Mouse (Mus musculus) central nervous system, embryonic 18 days (tissue): Measurements from ENCODE around the gene Axin1. TPM values are rescaled to one million over a fixed set of nuclear protein-coding genes. Genes with fewer than 3 reads are reported as not detected.

Experiments
- polyA plus RNA-seq: library from polyadenylated mRNA; depleted of rRNA; stranded (reverse); fragments of >200 nt; gene quantifications from 2 replicates; pipeline ENCODE4 v1.2.3, GENCODE M21; 2012; rRNA removed

Axin1 gene
- polyA plus RNA-seq = 24.1 and 24.8 TPM in 2 replicates

GRCm38 (mm10) chr17:26138239-26138836 lies at the start of gene Axin1:
Gene Axin1, plus strand, starts transcription at chr17:26138688.

GRCm38 (mm10) chr17:26089905-26090632 lies 48.4 kb upstream of the Axin1 start, which contains the start of gene Decr2:
Gene Decr2, minus strand, starts transcription at chr17:26090337.

GRCm38 (mm10) chr17:26095121-26095740 lies 43.3 kb upstream of the Axin1 start, which contains the start of gene Nme4:
Gene Nme4, minus strand, starts transcription at chr17:26095602.

GRCm38 (mm10) chr17:26113181-26113948 lies 25.1 kb upstream of the Axin1 start, which contains the start of gene Tmem8:
Gene Tmem8, plus strand, starts transcription at chr17:26113299.

GRCm38 (mm10) chr17:26123267-26123684 lies 15.2 kb upstream of the Axin1 start, which contains the start of gene Mrpl28:
Gene Mrpl28, plus strand, starts transcription at chr17:26123500.

GRCm38 (mm10) chr17:26198892-26199291 lies 60.4 kb downstream of the Axin1 start, which contains the start of gene Pdia2:
Gene Pdia2, minus strand, starts transcription at chr17:26199087.

GRCm38 (mm10) chr17:26202737-26203136 lies 64.2 kb downstream of the Axin1 start, which contains the start of gene Rgs11:
Gene Rgs11, plus strand, starts transcription at chr17:26202951.

GRCm38 (mm10) chr17:26207686-26208085 lies 69.2 kb downstream of the Axin1 start, which contains the start of gene Arhgdig:
Gene Arhgdig, minus strand, starts transcription at chr17:26207786.

GRCm38 (mm10) chr17:26244101-26244841 lies 105.8 kb downstream of the Axin1 start, which contains the start of gene Fam234a:
Gene Fam234a, minus strand, starts transcription at chr17:26244242.

Other genes starting within 250 kb of the Axin1 start
- 88.6 and 89.3 TPM in 2 replicates for gene Rab40c, start 219.0 kb upstream of the Axin1 start, polyA plus RNA-seq
- 107 and 111 TPM in 2 replicates for gene Pigq, start 193.8 kb upstream of the Axin1 start, polyA plus RNA-seq
- gene Nhlrc4, start 193.7 kb upstream of the Axin1 start, polyA plus RNA-seq = 0.29 and 0.44 TPM in 2 replicates
- 0.62 and 1.1 TPM in 2 replicates for gene A930017K11Rik, start 186.1 kb upstream of the Axin1 start, polyA plus RNA-seq
- gene Capn15, start 152.9 kb upstream of the Axin1 start, polyA plus RNA-seq = 38.4 and 38.8 TPM in 2 replicates
- gene Rab11fip3, start 69.1 kb upstream of the Axin1 start, polyA plus RNA-seq = 58.8 and 66.0 TPM in 2 replicates
- 34.1 and 34.8 TPM in 2 replicates for gene Decr2, start 48.4 kb upstream of the Axin1 start, polyA plus RNA-seq
- 24.6 and 25.0 TPM in 2 replicates for gene Nme4, start 43.1 kb upstream of the Axin1 start, polyA plus RNA-seq
- gene Tmem8, start 25.4 kb upstream of the Axin1 start, polyA plus RNA-seq = 9.5 and 10.5 TPM in 2 replicates
- 100 and 106 TPM in 2 replicates for gene Mrpl28, start 15.2 kb upstream of the Axin1 start, polyA plus RNA-seq
- gene Pdia2, start 60.4 kb downstream of the Axin1 start, polyA plus RNA-seq = 0.05 and 0.06 TPM in 2 replicates
- 25.8 and 30.9 TPM in 2 replicates for gene Rgs11, start 64.3 kb downstream of the Axin1 start, polyA plus RNA-seq
- 133 and 144 TPM in 2 replicates for gene Arhgdig, start 69.1 kb downstream of the Axin1 start, polyA plus RNA-seq
- 25.7 and 26.1 TPM in 2 replicates for gene Fam234a, start 105.6 kb downstream of the Axin1 start, polyA plus RNA-seq
- 111 and 112 TPM in 2 replicates for gene Luc7l, start 114.2 kb downstream of the Axin1 start, polyA plus RNA-seq